Mouse (Mus musculus) left cerebral cortex, adult 18-20 months (tissue): Measurements from ENCODE around the gene Lrrc46. TPM values are rescaled to one million over a fixed set of nuclear protein-coding genes. Genes with fewer than 3 reads are reported as not detected.
A peak's percentile ranks its signal among the peaks of the same experiment; 100 is the strongest.

Experiments
- DNase-seq, 2 experiments: peaks; one replicate each; pipeline ENCODE4 v3.0.0; 2021 to 2022; ENCODE audit warnings: low spot score in 2 of 2, mixed read lengths in 1 of 2
- total RNA-seq, 2 experiments: library from RNA; stranded (reverse); gene quantifications; 2 replicates each; pipeline ENCODE4 v1.2.3; 2021

Lrrc46 gene
- total RNA-seq, 2 experiments from 2014 or later = 0.33 to 0.37 TPM

DNA sequence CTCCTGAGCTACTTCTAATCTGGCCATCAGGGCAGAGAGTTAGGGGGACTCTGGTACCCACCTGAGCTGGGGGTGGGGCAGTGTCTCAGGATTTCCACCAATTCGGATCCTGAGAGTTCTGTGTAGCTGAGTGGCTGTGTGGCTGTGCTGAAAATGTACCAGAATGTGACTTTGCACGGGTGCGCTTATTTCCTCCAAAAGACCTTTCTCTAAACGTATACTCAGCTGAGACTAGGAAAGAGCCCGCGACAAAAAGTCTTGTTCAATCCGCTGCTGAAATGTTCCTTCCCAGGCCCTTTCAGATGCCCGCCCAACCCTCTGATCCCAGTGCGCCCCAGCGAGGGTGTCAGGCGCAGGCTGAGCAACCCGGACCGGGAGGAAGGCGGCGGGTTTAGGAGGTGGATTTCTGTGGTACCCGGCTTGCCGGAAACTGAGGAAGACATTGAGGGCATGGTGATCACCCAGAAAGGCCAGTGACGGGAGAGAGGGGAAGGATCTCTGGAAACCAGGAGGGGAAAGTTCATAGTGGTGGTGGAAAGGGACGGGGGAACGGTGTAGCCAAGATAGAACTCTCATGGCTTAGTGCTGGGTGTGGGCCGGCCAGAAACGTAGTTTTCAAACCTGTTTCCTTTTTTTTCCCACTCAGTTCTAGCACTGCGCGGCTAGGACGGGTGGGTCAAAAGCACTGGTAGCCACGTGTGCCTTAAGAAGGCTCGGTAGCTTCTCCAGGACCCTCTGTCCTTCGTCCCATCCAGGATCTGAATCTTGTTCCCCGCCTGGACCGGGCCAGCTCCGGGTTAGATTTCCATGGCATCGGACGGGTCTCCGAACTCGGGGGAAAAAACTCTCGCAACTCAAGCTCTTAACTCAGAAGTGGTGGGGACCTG, 23.3 kb downstream of the Lrrc46 start:
- DNase-seq = no peak

- no peak for DNase-seq
Measured at GRCm38 (mm10) chr11:97013121-97013670, 28.0 kb downstream of the Lrrc46 start, which contains the start of gene Sp6. TSS of gene Sp6 (plus strand) at chr11:97013394.

- DNase-seq = no peak
Measured at GRCm38 (mm10) chr11:97009198-97009790, 31.9 kb downstream of the Lrrc46 start.

GRCm38 (mm10) chr11:97007093-97007794, 34.0 kb downstream of the Lrrc46 start:
- no peak for DNase-seq

DNA sequence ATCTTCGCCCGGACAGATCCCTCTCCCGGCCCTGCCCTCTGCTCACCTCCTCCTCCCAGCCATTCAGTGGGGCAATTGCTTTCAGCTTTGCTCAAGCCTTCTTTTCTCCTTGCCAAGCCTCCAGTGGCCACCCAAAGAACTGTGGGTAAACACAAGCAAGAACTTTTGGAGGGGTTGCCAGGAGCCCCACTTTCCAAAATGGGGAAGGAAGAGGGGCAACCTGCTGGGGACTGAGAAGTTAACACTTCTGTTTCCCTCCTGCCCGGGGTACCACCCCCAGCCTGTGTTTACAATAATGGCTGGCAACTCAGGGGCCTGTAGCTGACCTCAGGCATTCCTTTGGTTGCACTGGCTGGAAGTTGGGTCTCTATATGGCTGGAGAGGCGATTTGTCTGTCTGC, 38.0 kb downstream of the Lrrc46 start:
- DNase-seq = no peak

GRCm38 (mm10) chr11:96997380-96997956, 43.7 kb downstream of the Lrrc46 start:
- DNase-seq = peak; percentile 20 to 33

DNA sequence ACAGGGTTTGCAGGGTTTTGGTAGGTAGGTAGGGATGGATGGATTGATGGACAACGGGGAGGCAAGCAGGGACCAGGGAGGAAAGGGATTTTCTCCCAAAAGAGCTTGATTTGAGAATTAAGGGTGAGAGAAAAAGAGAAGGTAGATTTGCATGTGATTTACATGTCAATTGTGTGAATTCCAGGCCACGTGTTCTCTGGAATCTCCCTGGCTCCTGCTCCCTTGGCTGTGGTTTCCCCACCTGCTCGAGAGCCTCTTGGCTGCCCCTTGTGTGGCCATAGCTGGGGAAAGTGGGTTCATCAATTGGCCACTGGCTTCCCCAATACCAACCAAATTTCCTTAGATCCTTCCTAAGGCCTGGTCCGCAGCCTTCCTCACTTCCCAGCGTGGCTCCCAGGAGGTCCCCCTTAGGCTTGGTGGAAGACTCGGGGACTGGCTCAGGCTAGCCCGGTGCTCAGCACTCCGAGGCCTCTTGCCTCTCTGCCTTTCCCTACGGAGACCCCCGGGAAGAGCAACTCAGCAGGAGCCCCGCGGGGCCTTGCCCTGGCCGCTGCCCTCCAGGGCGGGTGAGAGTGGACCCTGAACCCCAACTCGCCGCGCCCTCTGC, 44.3 kb downstream of the Lrrc46 start:
- no peak for DNase-seq

DNA sequence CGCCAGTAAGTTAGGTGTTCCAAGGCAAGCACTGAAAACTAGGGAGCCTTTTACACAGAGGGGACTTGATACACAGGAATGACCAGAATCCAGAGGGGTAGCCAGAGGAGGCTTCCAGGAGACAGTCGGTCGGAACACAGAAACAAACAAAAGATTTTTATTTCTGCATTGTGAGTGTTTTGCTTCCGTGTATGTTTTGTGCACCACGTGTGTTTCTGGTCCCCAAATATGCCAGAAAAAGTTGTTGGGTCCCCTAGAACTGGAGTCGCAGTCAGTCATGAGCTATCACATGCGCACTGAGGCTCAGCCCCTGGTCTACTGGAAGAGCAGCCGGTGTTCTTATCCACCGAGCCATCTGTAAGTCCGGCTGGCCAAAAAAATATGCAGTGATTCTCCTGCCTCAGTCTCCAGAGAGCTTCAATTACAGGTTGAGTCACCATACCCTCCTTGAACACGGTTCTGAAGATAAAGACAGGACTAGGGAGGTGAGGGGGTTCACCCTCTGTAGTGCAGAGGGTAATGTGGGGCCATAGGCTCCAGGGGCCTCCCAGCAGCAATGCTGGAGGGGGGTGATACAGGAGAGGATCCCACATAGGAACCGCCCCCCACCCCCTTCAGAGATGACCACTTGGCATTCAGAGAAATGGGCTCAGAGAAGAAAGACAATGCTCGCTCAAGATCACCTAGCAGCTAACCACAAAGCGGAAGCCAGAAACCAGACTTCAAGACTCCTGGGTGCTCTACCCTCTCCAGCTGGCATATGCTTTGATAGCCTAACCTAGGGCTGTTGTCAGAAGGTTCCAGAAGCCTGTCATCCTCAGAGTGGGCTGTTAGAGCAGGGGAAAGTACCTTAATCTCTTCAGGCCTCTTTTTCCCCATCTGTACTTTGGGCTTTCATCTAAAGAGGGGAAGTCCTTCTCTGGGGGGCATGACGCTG, 45.1 kb downstream of the Lrrc46 start:
- DNase-seq = no peak

DNA sequence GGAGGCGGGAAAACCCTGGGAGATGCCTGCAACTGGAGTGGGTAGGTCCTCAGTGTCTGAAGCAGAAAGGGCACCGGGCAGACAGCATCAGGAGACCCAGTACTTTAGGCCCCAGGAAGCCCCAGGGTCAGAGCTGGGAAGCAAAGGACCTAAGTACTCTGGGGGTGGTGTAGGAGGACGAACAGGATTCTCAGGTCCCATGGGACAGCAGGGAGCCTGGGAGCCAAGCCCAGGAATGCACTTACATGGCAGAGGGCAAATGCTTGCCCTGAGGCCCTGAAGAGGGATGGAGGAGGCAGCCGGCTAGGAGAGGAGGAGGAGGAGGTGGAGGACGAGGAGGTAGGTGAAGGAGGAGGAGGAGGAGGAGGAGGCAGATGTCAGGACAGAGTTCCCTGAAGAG, 46.2 kb downstream of the Lrrc46 start:
- no peak for DNase-seq

DNA sequence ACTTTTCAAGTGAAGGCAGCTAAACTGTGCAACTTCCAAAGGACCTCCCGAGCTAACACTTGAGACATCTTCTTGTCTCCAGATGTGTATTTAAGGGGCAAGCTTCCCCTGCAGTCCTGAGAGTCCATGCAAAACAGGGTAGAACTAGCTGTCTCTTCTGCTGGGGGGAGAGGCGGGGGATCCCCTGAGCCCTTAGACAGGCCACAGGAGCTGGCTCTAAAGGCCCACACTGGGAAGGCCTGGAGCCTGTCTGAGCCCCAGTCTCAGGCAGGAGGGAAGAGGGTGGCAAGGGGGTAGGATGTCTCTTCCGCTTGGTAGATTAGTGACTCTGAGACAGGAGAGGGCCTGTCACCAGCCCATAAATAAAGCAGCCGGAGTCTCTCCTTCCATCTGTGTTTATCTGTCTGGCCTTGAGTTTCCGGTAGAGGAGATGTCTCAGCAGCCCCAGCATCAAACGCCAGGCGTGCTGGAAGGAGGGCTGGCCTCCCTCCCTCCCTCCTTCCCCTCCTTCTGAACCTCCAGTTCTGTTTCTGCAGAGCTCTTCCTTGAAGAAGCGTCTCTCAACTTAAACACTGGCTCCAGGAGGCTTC, 48.4 kb downstream of the Lrrc46 start:
- DNase-seq = no peak

DNA sequence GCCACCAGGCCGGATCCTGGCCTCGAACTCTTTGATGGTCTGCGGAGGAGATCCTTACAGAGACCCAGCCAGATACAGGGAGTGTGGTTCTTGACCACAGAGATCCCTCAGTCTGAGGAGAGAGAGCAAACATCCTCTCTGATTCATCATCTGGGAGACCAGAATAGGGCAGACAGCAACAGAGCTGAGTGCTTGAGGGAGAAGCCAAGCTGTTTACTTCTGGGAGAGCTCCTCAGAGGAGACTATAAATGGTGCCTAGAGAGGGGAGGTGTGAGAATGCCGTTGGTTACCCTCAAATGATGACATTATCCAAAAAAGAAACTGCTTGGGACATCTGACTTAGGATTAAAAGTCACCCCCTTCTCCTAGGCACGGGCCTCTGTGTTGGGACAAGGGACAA, 49.7 kb downstream of the Lrrc46 start:
- no peak for DNase-seq

DNA sequence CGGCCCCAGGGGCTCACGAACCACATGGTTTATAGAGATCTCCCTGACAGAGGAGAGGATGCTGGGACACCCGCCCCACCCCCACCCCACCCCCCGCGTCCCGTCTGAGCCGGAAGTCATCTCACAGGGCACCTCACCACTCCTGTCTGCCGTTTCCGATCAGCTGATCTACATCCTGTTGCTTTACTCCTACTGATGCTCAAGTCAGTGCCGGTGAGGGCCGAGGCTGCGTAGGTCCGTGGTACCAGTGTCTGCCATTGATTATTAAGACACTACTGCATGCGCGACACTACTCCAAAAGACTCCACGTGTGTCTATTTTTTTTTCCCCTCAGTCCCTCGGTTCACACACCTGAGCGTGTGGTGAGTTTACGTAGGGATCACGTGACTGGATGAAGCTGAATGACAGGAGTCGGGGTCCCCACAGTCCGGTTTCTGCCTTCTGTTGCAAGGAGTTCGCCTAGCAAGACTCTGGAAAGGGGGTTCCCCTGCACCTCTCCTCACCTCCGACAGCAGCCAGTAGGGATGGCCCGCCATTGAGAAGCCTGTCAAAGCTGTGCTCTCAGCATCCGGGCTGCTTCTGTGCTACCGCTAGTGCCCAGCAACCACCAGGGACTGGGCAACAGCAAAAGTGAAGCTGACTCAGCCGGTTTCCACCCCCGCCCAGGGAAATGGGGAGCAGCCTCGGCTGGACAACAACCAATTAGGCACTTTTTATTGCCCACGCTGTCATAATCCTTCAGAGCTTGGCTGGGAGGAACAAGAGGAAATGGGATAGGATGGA, 53.1 kb downstream of the Lrrc46 start:
- peak in 1 of 2 experiments; percentile 26 for DNase-seq

- DNase-seq = no peak
Measured at GRCm38 (mm10) chr11:96986463-96986862, 54.7 kb downstream of the Lrrc46 start.

DNA sequence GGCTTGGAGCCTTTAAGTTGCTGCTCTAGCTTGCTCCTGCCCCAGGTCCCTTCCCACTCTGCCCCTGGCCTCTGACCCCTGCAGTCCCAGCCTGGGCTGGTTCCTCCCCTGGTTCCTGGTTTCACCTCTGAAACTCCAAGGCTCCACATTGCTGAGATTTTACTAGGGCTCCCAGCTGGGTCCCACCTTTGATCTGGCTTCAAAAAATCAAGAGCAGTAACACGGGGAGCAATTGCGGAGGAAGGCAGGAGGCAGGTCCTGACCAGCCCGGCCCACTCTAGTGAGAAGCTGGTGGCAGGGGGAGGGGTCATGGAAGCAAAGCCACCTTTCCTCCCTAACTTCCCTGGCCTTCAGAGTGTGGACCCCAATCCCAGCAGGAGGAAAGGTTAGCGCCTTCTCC, 56.3 kb downstream of the Lrrc46 start:
- DNase-seq = no peak
